Mouse (Mus musculus) bone marrow, adult 2 months (tissue): ENCODE data around the gene Sh3bp1.

ENCODE experiments used
- CTCF ChIP-seq: fragments of 200-500 bp; IDR thresholded peaks from 2 replicates; pipeline ENCODE4 v1.5.1; 2011; ENCODE audit warnings: low read length, control low read depth; ENCODE audit not compliant: control insufficient read depth, insufficient read depth
- POLR2A ChIP-seq: fragments of 200-500 bp; IDR thresholded peaks from 2 replicates; pipeline ENCODE4 v1.6.1; 2011; ENCODE audit warnings: low read depth, mild to moderate bottlenecking, control low read depth, low read length, borderline replicate concordance; ENCODE audit not compliant: control insufficient read depth

DNA sequence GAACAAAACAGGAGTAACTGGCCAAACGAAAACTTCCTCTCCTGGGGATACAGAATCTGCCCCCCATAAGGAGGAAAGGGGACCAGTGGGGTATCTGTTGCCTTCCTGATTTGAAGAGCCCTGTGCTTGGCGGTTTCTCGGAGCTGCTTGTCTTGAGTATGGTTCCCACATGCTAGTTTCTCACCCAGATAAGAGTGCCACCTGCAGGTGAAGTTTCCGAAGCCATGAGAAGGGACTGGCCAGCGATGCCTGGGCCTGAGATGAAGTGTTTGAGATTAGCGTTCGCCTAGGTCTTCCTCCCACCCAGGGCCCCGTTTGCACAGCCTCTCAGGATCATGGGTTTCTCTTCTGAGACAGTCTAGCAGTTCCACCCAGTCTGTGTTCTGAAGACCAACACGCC lies 12.5 kb downstream of the Sh3bp1 start:
- TF ChIP-seq CTCF (peak; percentile 47), POLR2A (no peak)
